Mouse (Mus musculus) forebrain, embryonic 11.5 days (tissue): ENCODE measurements around the gene Msi1. TPM values are rescaled to one million over a fixed set of nuclear protein-coding genes. Genes with fewer than 3 reads are reported as not detected.

ENCODE experiments used
- ATAC-seq: fragments of 200-750 bp; cut with Nextera tagmentation; replicated peaks from 2 replicates; pipeline ENCODE4 v1.8.0; 2017; ENCODE audit warnings: moderate TSS enrichment; ENCODE audit not compliant: low FRiP score
- DNase-seq: peaks from one replicate; pipeline ENCODE4 v3.0.0-alpha.2; 2017; ENCODE audit warnings: low spot score
- H3K27ac ChIP-seq: fragments of 300-500 bp; sonication (generic); 2 replicates; pipeline ENCODE4 v1.5.1; 2014; ENCODE audit warnings: low read depth, low read length
- H3K27me3 ChIP-seq: fragments of 300-500 bp; sonication (generic); 2 replicates; pipeline ENCODE4 v1.6.1; 2014; ENCODE audit warnings: mild to moderate bottlenecking, low read length, mixed read lengths; ENCODE audit not compliant: control insufficient read depth, insufficient read depth
- H3K36me3 ChIP-seq: fragments of 300-500 bp; sonication (generic); 2 replicates; pipeline ENCODE4 v1.6.1; 2014; ENCODE audit warnings: mild to moderate bottlenecking, low read length, moderate library complexity, mixed read lengths; ENCODE audit not compliant: control insufficient read depth, insufficient read depth
- H3K4me1 ChIP-seq: fragments of 300-500 bp; sonication (generic); replicated peaks from 2 replicates; pipeline ENCODE4 v1.6.1; 2014; ENCODE audit warnings: low read length, mixed read lengths; ENCODE audit not compliant: control insufficient read depth, insufficient read depth
- H3K4me2 ChIP-seq: fragments of 300-500 bp; sonication (generic); 2 replicates; pipeline ENCODE4 v1.6.1; 2014; ENCODE audit warnings: low read depth, mild to moderate bottlenecking, low read length, moderate library complexity, mixed read lengths; ENCODE audit not compliant: severe bottlenecking
- H3K4me3 ChIP-seq: fragments of 300-500 bp; sonication (generic); 2 replicates; pipeline ENCODE4 v1.5.1; 2014; ENCODE audit warnings: low read depth, low read length
- H3K9ac ChIP-seq: fragments of 300-500 bp; sonication (generic); 2 replicates; pipeline ENCODE4 v1.6.1; 2014; ENCODE audit warnings: low read length
- H3K9me3 ChIP-seq: fragments of 300-500 bp; sonication (generic); 2 replicates; pipeline ENCODE4 v1.6.1; 2016; ENCODE audit warnings: low read length, mixed read lengths; ENCODE audit not compliant: control insufficient read depth
- WGBS: fragments of 180-500 bp; shearing (Covaris S2); extraction: QIAGEN DNeasy Blood & Tissue Kit; methylation state at CpG from one replicate; pipeline ENCODE4 v1.1.7; 2014; 5-methylcytosine and 5-hydroxymethylcytosine counted together
- polyA plus RNA-seq: library from polyadenylated mRNA; unstranded; fragments of >200 nt; fragmentation: Nextera tagmentation; extraction: Ambion mirVana; gene quantifications from 2 replicates; pipeline ENCODE4 v1.2.1, GENCODE M21; 2014

Gene Msi1
- polyA plus RNA-seq, 1 experiment from 2014 or later = 219 TPM

GRCm38 (mm10) chr5:115431061-115431897 is 1.9 kb downstream of the Msi1 start:
- Histone ChIP-seq H3K4me3 (peak overlapping the region; percentile 100), H3K9me3 (no peaks in the 10 kb centered on the region), H3K4me2 (peak overlapping the region; percentile 89), H3K36me3 (peaks cover 7% of the 10 kb centered on the region; the same call in 1 of the 2 replicates), H3K4me1 (peaks cover 49% of the 10 kb centered on the region), H3K9ac (peak overlapping the region; percentile 100), H3K27ac (peak overlapping the region; percentile 100), H3K27me3 (no peaks in the 10 kb centered on the region)
- under 1% methylated on average over 14 of the region's 14 CpGs for WGBS
- peak; percentile 79 for DNase-seq
- no peak for ATAC-seq

- DNase-seq = no peak
These were observed 2.5 kb downstream of the Msi1 start for GRCm38 (mm10) chr5:115431898-115432259.

GRCm38 (mm10) chr5:115432395-115432794 is 3.0 kb downstream of the Msi1 start:
- 61% methylated on average over 11 of the region's 11 CpGs for whole genome bisulfite sequencing
- DNase-seq = no peak
- Histone ChIP-seq H3K27me3 (no peaks in the 10 kb centered on the region), H3K4me2 (peak overlapping the region; percentile 89), H3K4me1 (peaks cover 53% of the 10 kb centered on the region), H3K9me3 (no peaks in the 10 kb centered on the region), H3K36me3 (peaks cover 7% of the 10 kb centered on the region; the same call in 1 of the 2 replicates), H3K27ac (peak overlapping the region; percentile 100), H3K4me3 (peak overlapping the region; percentile 100), H3K9ac (peak overlapping the region; percentile 100)
- no peak for ATAC-seq

More at GRCm38 (mm10) chr5:115431898-115432259, 2.5 kb downstream of the Msi1 start:
- Histone ChIP-seq H3K36me3 (peaks cover 7% of the 10 kb centered on the region; the same call in 1 of the 2 replicates), H3K9ac (peak overlapping the region; percentile 100), H3K27me3 (no peaks in the 10 kb centered on the region), H3K27ac (peak overlapping the region; percentile 100), H3K4me2 (peak overlapping the region; percentile 89), H3K4me1 (peaks cover 51% of the 10 kb centered on the region), H3K9me3 (no peaks in the 10 kb centered on the region), H3K4me3 (peak overlapping the region; percentile 100)
- 11% methylated on average over 7 of the region's 7 CpGs for WGBS
- ATAC-seq = no peak

GRCm38 (mm10) chr5:115433191-115433590 is 3.8 kb downstream of the Msi1 start:
- Histone ChIP-seq H3K27me3 (no peaks in the 10 kb centered on the region), H3K27ac (peak overlapping the region; percentile 100), H3K9ac (peak overlapping the region; percentile 100), H3K4me2 (peak overlapping the region; percentile 89), H3K4me1 (peaks cover 60% of the 10 kb centered on the region), H3K36me3 (peaks cover 7% of the 10 kb centered on the region; the same call in 1 of the 2 replicates), H3K4me3 (peak overlapping the region; percentile 100), H3K9me3 (no peaks in the 10 kb centered on the region)
- DNase-seq (no peak), ATAC-seq (no peak)
- WGBS = 63% methylated on average over 8 of the region's 8 CpGs

- H3K4me2 ChIP-seq = peak overlapping the region; percentile 89
- peak overlapping the region; percentile 100 for H3K27ac ChIP-seq
- H3K36me3 ChIP-seq = peaks cover 15% of the 10 kb centered on the region; the same call in 1 of the 2 replicates
- H3K4me3 ChIP-seq = peak overlapping the region; percentile 100
- H3K27me3 ChIP-seq = no peaks in the 10 kb centered on the region
- DNase-seq = peak; percentile 56
- peaks cover 67% of the 10 kb centered on the region for H3K4me1 ChIP-seq
- no peaks in the 10 kb centered on the region for H3K9me3 ChIP-seq
- no peak for ATAC-seq
- WGBS = 18% methylated on average over 11 of the region's 11 CpGs
- peak overlapping the region; percentile 100 for H3K9ac ChIP-seq
These were observed 5.0 kb downstream of the Msi1 start for GRCm38 (mm10) chr5:115434280-115434852.

GRCm38 (mm10) chr5:115434853-115435754 is 5.7 kb downstream of the Msi1 start:
- Histone ChIP-seq H3K36me3 (peaks cover 19% of the 10 kb centered on the region), H3K9me3 (no peaks in the 10 kb centered on the region), H3K27me3 (no peaks in the 10 kb centered on the region), H3K4me3 (peak overlapping the region; percentile 100), H3K4me1 (peaks cover 75% of the 10 kb centered on the region), H3K4me2 (peak overlapping the region; percentile 89), H3K9ac (peak overlapping the region; percentile 100), H3K27ac (peak overlapping the region; percentile 100)
- WGBS = 11% methylated on average over 15 of the region's 15 CpGs
- ATAC-seq = no peak
- peak; percentile 71 for DNase-seq

GRCm38 (mm10) chr5:115435755-115436379 is 6.5 kb downstream of the Msi1 start:
- Histone ChIP-seq H3K36me3 (peaks cover 19% of the 10 kb centered on the region), H3K27me3 (no peaks in the 10 kb centered on the region), H3K27ac (peak overlapping the region; percentile 100), H3K9ac (peak overlapping the region; percentile 100), H3K4me3 (peak overlapping the region; percentile 100), H3K4me2 (peak overlapping the region; percentile 89), H3K9me3 (no peaks in the 10 kb centered on the region), H3K4me1 (peaks cover 78% of the 10 kb centered on the region)
- DNase-seq = peak; percentile 68
- no peak for ATAC-seq
- WGBS = 3% methylated on average over 8 of the region's 8 CpGs
